8 mouse cellular contexts compared by ENCODE assay signal in genomic region chr8:80753017-80753715, GRCm38 (mm10). TPM values are rescaled to one million over a fixed set of nuclear protein-coding genes. Genes with fewer than 3 reads are reported as not detected.
DNase-seq lines count a peak whose midpoint lies in the region; ATAC-seq and TF ChIP-seq lines count a peak whose summit lies in the region.

No protein-coding gene starts in this region.

- no peaks in the 10 kb centered on the region for H3K27me3 ChIP-seq in heart, embryonic 11.5 days (ENCODE audit: control insufficient read depth, insufficient read depth, low read length)
- H3K27me3 ChIP-seq in kidney, embryonic 16.5 days (ENCODE audit: insufficient read depth, low read length) = no peaks in the 10 kb centered on the region
- no peaks in the 10 kb centered on the region for H3K27me3 ChIP-seq in liver, embryonic 11.5 days (replicated peaks; ENCODE audit: control insufficient read depth, insufficient read depth, low read length)
- H3K27me3 ChIP-seq in neural tube, embryonic 11.5 days (ENCODE audit: control insufficient read depth, insufficient read depth, low read length) = no peaks in the 10 kb centered on the region
- no peaks in the 10 kb centered on the region for H3K27me3 ChIP-seq in stomach, embryonic 15.5 days (replicated peaks)

- H3K4me2 ChIP-seq in heart, embryonic 11.5 days = no peak overlapping the region
- H3K4me2 ChIP-seq in kidney, embryonic 16.5 days (replicated peaks; ENCODE audit: low read depth, low read length) = no peak overlapping the region
- no peak overlapping the region for H3K4me2 ChIP-seq in liver, embryonic 11.5 days
- no peak overlapping the region for H3K4me2 ChIP-seq in neural tube, embryonic 11.5 days (ENCODE audit: low read depth)
- no peak overlapping the region for H3K4me2 ChIP-seq in stomach, embryonic 15.5 days

- TF ChIP-seq POLR2A in brain, embryonic 14.5 days (IDR thresholded peaks at IDR 0.05; ENCODE audit: borderline replicate concordance, extremely low read depth, insufficient read depth, insufficient read length, poor library complexity, severe bottlenecking) = no peak

- peak; percentile 91 for DNase-seq in brain, embryonic 14.5 days (ENCODE audit: low read depth)
- peak; percentile 75 for DNase-seq in liver, embryonic 11.5 days (ENCODE audit: low spot score)
- DNase-seq in neural tube, embryonic 11.5 days (ENCODE audit: low spot score) = peak; percentile 82

- no peaks in the 10 kb centered on the region for H3K36me3 ChIP-seq in heart, embryonic 11.5 days (ENCODE audit: control insufficient read depth, insufficient read depth, low read length)
- H3K36me3 ChIP-seq in kidney, embryonic 16.5 days (ENCODE audit: insufficient read depth, low read length) = no peaks in the 10 kb centered on the region
- H3K36me3 ChIP-seq in liver, embryonic 11.5 days (ENCODE audit: control insufficient read depth, insufficient read depth, low read length) = no peaks in the 10 kb centered on the region
- H3K36me3 ChIP-seq in neural tube, embryonic 11.5 days (ENCODE audit: control insufficient read depth, insufficient read depth, low read length) = no peaks in the 10 kb centered on the region
- no peaks in the 10 kb centered on the region for H3K36me3 ChIP-seq in stomach, embryonic 15.5 days

- H3K27ac ChIP-seq in heart, embryonic 11.5 days (ENCODE audit: low read depth, low read length) = no peak overlapping the region
- H3K27ac ChIP-seq in kidney, embryonic 16.5 days (ENCODE audit: low read length) = no peak overlapping the region
- no peak overlapping the region for H3K27ac ChIP-seq in liver, embryonic 11.5 days (ENCODE audit: low read depth, low read length)
- no peak overlapping the region for H3K27ac ChIP-seq in neural tube, embryonic 11.5 days (ENCODE audit: low read depth, low read length)
- no peak overlapping the region for H3K27ac ChIP-seq in stomach, embryonic 15.5 days

- H3K4me3 ChIP-seq in heart, embryonic 11.5 days (ENCODE audit: low read depth, low read length) = no peak overlapping the region
- no peak overlapping the region for H3K4me3 ChIP-seq in kidney, embryonic 16.5 days (ENCODE audit: low read length)
- H3K4me3 ChIP-seq in liver, embryonic 11.5 days (ENCODE audit: low read depth, low read length) = no peak overlapping the region
- no peak overlapping the region for H3K4me3 ChIP-seq in neural tube, embryonic 11.5 days (ENCODE audit: low read depth, low read length)
- no peak overlapping the region for H3K4me3 ChIP-seq in stomach, embryonic 15.5 days (replicated peaks)

- H3K9me3 ChIP-seq in heart, embryonic 11.5 days (replicated peaks; ENCODE audit: control insufficient read depth, low read length) = no peaks in the 10 kb centered on the region
- H3K9me3 ChIP-seq in kidney, embryonic 16.5 days (ENCODE audit: low read length) = no peaks in the 10 kb centered on the region
- no peaks in the 10 kb centered on the region for H3K9me3 ChIP-seq in liver, embryonic 11.5 days (ENCODE audit: control insufficient read depth, low read length)
- H3K9me3 ChIP-seq in neural tube, embryonic 11.5 days (ENCODE audit: control insufficient read depth, low read length) = no peaks in the 10 kb centered on the region
- H3K9me3 ChIP-seq in stomach, embryonic 15.5 days = no peaks in the 10 kb centered on the region

- H3K4me1 ChIP-seq in heart, embryonic 11.5 days (ENCODE audit: control insufficient read depth, insufficient read depth, low read length) = peaks cover 4% of the 10 kb centered on the region; the same call in 1 of the 2 replicates
- no peaks in the 10 kb centered on the region for H3K4me1 ChIP-seq in kidney, embryonic 16.5 days (ENCODE audit: insufficient read depth, low read length)
- no peaks in the 10 kb centered on the region for H3K4me1 ChIP-seq in liver, embryonic 11.5 days (replicated peaks; ENCODE audit: control insufficient read depth, insufficient read depth, low read length)
- no peaks in the 10 kb centered on the region for H3K4me1 ChIP-seq in neural tube, embryonic 11.5 days (ENCODE audit: control insufficient read depth, insufficient read depth, low read length)
- H3K4me1 ChIP-seq in stomach, embryonic 15.5 days = no peaks in the 10 kb centered on the region

- WGBS in heart, embryonic 11.5 days (ENCODE audit: insufficient replicate concordance) = 27% methylated on average over 9 of the region's 9 CpGs
- WGBS in kidney, embryonic 16.5 days = 30% methylated on average over 9 of the region's 9 CpGs
- 31% methylated on average over 9 of the region's 9 CpGs for WGBS in liver, embryonic 11.5 days
- WGBS in neural tube, embryonic 11.5 days = 31% methylated on average over 9 of the region's 9 CpGs
- 29% methylated on average over 9 of the region's 9 CpGs for WGBS in stomach, embryonic 15.5 days

- H3K9ac ChIP-seq in heart, embryonic 11.5 days (ENCODE audit: low read depth, low read length) = no peak overlapping the region
- H3K9ac ChIP-seq in kidney, embryonic 16.5 days (replicated peaks; ENCODE audit: low read length) = no peak overlapping the region
- no peak overlapping the region for H3K9ac ChIP-seq in liver, embryonic 11.5 days (ENCODE audit: low read depth, low read length)
- no peak overlapping the region for H3K9ac ChIP-seq in neural tube, embryonic 11.5 days (ENCODE audit: low read length)
- no peak overlapping the region for H3K9ac ChIP-seq in stomach, embryonic 15.5 days

- ATAC-seq in CD4-positive, CD25-positive, alpha-beta regulatory T cell, adult 4 months = peak; percentile 65
- peak; percentile 83 for ATAC-seq in erythroid progenitor cell, adult 5-6 weeks (replicated peaks; ENCODE audit: low FRiP score, poor library complexity, severe bottlenecking)
- peak; percentile 42; the same call in 1 of the 2 replicates for ATAC-seq in heart, embryonic 11.5 days (replicated peaks; ENCODE audit: insufficient number of reproducible peaks, low FRiP score, low TSS enrichment)
- peak; percentile 73; the same call in 1 of the 2 replicates for ATAC-seq in kidney, embryonic 16.5 days (ENCODE audit: low FRiP score, low TSS enrichment)
- no peak for ATAC-seq in liver, embryonic 11.5 days (replicated peaks; ENCODE audit: low FRiP score)
- ATAC-seq in neural tube, embryonic 11.5 days (ENCODE audit: insufficient read depth, low FRiP score, low TSS enrichment) = peak; percentile 86
- peak; percentile 48; the same call in 1 of the 2 replicates for ATAC-seq in stomach, embryonic 15.5 days (ENCODE audit: insufficient read depth, low FRiP score, low read depth)

- TF ChIP-seq CTCF in brain, embryonic 14.5 days (IDR thresholded peaks at IDR 0.05; ENCODE audit: borderline replicate concordance, extremely low read depth, insufficient read depth, insufficient read length) = peak; percentile 91

RNA-seq across cellular contexts. Expression of gene Smarca5, which starts 13.9 kb away (rescaled TPM):
- 10 to 100 TPM; 19.2 to 31.8 TPM for polyA plus RNA-seq in CD4-positive, CD25-positive, alpha-beta regulatory T cell, adult 4 months (2017; shearing (Covaris generic))
- 23.9 and 30.8 TPM in 2 replicates for polyA plus RNA-seq in brain, embryonic 14.5 days (2012; rRNA removed)
- 96.9 and 107 TPM in 2 replicates for total RNA-seq in erythroid progenitor cell, adult 5-6 weeks (2015; ENCODE audit: low replicate concordance)
- 205 and 231 TPM in 2 replicates for total RNA-seq in erythroid progenitor cell, adult 5-6 weeks (2017; ENCODE audit: low replicate concordance)
- 51.6 and 52.7 TPM in 2 replicates for polyA plus RNA-seq in heart, embryonic 11.5 days (2014; fragmentation: Nextera tagmentation; extraction: Ambion mirVana)
- 57.3 and 58.7 TPM in 2 replicates for polyA plus RNA-seq in kidney, embryonic 16.5 days (2015; fragmentation: Nextera tagmentation; extraction: Ambion mirVana)
- 92.7 and 108 TPM in 2 replicates for polyA plus RNA-seq in liver, embryonic 11.5 days (2014; fragmentation: Nextera tagmentation; extraction: Ambion mirVana)
- 145 and 153 TPM in 2 replicates for polyA plus RNA-seq in neural tube, embryonic 11.5 days (2014; fragmentation: Nextera tagmentation; extraction: Ambion mirVana)
- 72.6 and 73.7 TPM in 2 replicates for polyA plus RNA-seq in stomach, embryonic 15.5 days (2015; fragmentation: Nextera tagmentation; extraction: Ambion mirVana)
